Mouse (Mus musculus): ENCODE measurements around the gene Pik3c2b. TPM values are rescaled to one million over a fixed set of nuclear protein-coding genes. Genes with fewer than 3 reads are reported as not detected.

Pik3c2b gene
- polyA plus RNA-seq, 1 experiment from 2014 or later: 7.1 TPM

DNA sequence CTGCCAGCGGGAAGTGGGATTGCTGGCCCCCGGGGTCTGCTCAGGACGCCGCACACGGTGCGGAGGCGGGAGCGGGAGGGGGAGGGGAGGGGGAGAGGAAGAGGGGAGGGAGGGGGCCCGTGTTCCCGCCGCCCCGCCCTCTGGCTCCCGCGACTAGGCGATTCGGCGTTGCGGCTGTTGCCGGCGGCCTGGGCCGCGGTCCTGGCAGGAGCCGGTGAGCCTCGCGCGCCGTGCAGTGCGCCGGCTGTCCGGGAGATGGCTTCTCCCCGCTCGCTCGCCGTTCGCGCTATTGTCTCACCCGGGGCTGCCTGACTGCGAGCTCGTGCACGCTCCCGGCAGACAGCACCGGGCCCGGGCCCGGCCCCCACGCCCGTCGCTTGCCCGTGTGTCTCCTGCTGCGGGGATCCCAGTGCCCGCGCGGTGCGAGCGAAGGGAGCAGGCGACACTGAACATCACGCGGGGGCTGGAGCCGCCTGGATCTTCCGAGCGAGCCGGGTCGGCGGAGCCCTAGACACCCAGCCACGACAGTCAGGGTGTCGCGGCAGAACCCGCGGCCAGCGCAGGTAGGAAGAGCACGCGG, 484 bp downstream of the Pik3c2b start:
- under 1% methylated on average over 28 of the region's 71 CpGs for WGBS
- peak overlapping the region; percentile 92 for H3K9ac ChIP-seq (ENCODE audit: low read depth, low read length)
- no peaks in the 10 kb centered on the region for H3K36me3 ChIP-seq (ENCODE audit: control insufficient read depth, insufficient read depth, low read length)
- peak overlapping the region; percentile 87 for H3K27ac ChIP-seq (replicated peaks; ENCODE audit: low read depth, low read length)
- peak overlapping the region; percentile 92 for H3K4me3 ChIP-seq (ENCODE audit: low read depth, low read length)
- peaks cover 22% of the 10 kb centered on the region for H3K4me1 ChIP-seq (ENCODE audit: control insufficient read depth, insufficient read depth, low read length)
- no peaks in the 10 kb centered on the region for H3K9me3 ChIP-seq (ENCODE audit: control insufficient read depth, low read length)
- H3K27me3 ChIP-seq (replicated peaks; ENCODE audit: control insufficient read depth, insufficient read depth, low read length): no peaks in the 10 kb centered on the region
- DNase-seq (ENCODE audit: low spot score) (peak; percentile 87), ATAC-seq (ENCODE audit: low read depth) (peak; percentile 92)
- peak overlapping the region; percentile 87 for H3K4me2 ChIP-seq (ENCODE audit: low read depth, low read length)

DNA sequence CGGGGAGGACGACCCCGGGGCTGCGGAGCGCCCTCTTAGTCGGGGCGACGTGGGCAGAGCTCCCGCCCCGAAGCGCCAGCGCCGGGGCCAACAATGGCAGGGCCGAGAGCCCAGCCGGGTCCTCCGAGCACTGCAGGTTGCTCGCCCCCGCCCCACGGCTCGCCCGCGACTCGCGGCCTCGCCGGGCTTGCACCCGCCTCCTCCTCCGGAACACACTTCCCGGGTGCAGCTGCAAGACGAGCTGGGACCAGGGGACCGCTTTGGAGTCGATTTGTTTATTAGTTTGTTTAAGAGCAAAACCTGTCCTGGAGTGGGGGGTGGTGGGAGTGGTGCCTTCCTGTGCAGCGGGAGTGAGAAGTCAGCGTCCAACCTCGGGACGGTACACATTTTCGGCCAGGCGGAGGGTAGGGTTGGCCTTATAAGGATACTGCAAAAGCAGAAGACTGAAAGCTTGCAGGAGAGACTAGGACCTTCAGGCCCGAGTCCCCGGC, 1.0 kb downstream of the Pik3c2b start:
- Histone ChIP-seq H3K4me1 (ENCODE audit: control insufficient read depth, insufficient read depth, low read length) (peaks cover 22% of the 10 kb centered on the region), H3K27ac (replicated peaks; ENCODE audit: low read depth, low read length) (peak overlapping the region; percentile 87), H3K4me2 (ENCODE audit: low read depth, low read length) (peak overlapping the region; percentile 87), H3K4me3 (ENCODE audit: low read depth, low read length) (peak overlapping the region; percentile 92), H3K9me3 (ENCODE audit: control insufficient read depth, low read length) (no peaks in the 10 kb centered on the region), H3K27me3 (replicated peaks; ENCODE audit: control insufficient read depth, insufficient read depth, low read length) (no peaks in the 10 kb centered on the region), H3K9ac (ENCODE audit: low read depth, low read length) (peak overlapping the region; percentile 92), H3K36me3 (ENCODE audit: control insufficient read depth, insufficient read depth, low read length) (no peaks in the 10 kb centered on the region)
- peak; percentile 58 for DNase-seq (ENCODE audit: low spot score)
- peak; percentile 72 for ATAC-seq (ENCODE audit: low read depth)
- WGBS: 0% methylated on average over 27 of the region's 40 CpGs

DNA sequence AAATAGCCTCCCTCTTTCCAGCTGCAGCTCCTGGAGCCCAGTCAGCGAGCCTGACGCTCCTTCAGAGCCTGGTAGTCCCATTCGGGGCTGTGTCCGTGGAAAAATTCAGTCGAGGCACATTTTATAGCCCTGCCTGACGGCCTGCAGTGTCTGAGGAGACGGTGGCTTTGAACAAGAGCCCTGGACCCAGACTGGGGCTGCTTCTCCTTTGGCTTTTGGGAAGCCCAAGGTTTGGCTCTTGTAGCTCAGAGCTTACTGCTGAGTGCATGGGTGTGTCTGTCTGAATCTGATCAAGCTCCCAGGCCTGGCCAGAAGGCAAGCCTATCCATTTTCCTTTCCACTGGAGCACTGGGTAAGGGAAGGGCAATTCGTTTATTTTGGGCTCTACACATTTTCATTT, 2.1 kb downstream of the Pik3c2b start:
- DNase-seq (ENCODE audit: low spot score) (peak; percentile 46), ATAC-seq (ENCODE audit: low read depth) (no peak)
- peak overlapping the region; percentile 87 for H3K27ac ChIP-seq (replicated peaks; ENCODE audit: low read depth, low read length)
- 35% methylated on average over 8 of the region's 8 CpGs for WGBS
- peak overlapping the region; percentile 87 for H3K4me2 ChIP-seq (ENCODE audit: low read depth, low read length)
- H3K9me3 ChIP-seq (ENCODE audit: control insufficient read depth, low read length): no peaks in the 10 kb centered on the region
- H3K4me1 ChIP-seq (ENCODE audit: control insufficient read depth, insufficient read depth, low read length): peaks cover 22% of the 10 kb centered on the region
- peak overlapping the region; percentile 92 for H3K9ac ChIP-seq (ENCODE audit: low read depth, low read length)
- H3K36me3 ChIP-seq (ENCODE audit: control insufficient read depth, insufficient read depth, low read length): no peaks in the 10 kb centered on the region
- H3K27me3 ChIP-seq (replicated peaks; ENCODE audit: control insufficient read depth, insufficient read depth, low read length): no peaks in the 10 kb centered on the region
- H3K4me3 ChIP-seq (ENCODE audit: low read depth, low read length): peak overlapping the region; percentile 92

DNA sequence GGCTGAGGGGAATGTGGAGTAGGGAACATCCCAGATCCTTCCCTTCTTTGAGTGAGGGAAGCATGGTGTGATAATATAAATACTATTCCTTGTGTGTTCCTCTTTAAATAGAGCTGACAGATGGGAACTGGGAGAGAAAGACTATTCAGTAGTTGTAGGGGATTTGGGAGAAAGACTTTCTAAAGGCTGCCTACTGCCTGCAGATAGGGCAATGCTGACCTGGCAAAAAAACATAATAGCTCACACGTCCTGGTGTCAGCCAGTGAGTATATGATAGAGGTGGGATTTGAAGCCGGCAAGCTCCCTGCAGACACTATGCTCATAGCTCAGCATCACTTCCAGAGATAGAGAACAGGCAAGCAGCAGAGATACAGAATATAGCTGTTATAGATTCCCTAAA, 3.2 kb downstream of the Pik3c2b start:
- no peak overlapping the region for H3K27ac ChIP-seq (replicated peaks; ENCODE audit: low read depth, low read length)
- no peaks in the 10 kb centered on the region for H3K9me3 ChIP-seq (ENCODE audit: control insufficient read depth, low read length)
- 46% methylated on average over 2 of the region's 2 CpGs for WGBS
- no peaks in the 10 kb centered on the region for H3K27me3 ChIP-seq (replicated peaks; ENCODE audit: control insufficient read depth, insufficient read depth, low read length)
- no peak overlapping the region for H3K4me2 ChIP-seq (ENCODE audit: low read depth, low read length)
- ATAC-seq (ENCODE audit: low read depth) (no peak), DNase-seq (ENCODE audit: low spot score) (no peak)
- peaks cover 22% of the 10 kb centered on the region for H3K4me1 ChIP-seq (ENCODE audit: control insufficient read depth, insufficient read depth, low read length)
- no peaks in the 10 kb centered on the region for H3K36me3 ChIP-seq (ENCODE audit: control insufficient read depth, insufficient read depth, low read length)
- H3K9ac ChIP-seq (ENCODE audit: low read depth, low read length): no peak overlapping the region
- H3K4me3 ChIP-seq (ENCODE audit: low read depth, low read length): no peak overlapping the region

DNA sequence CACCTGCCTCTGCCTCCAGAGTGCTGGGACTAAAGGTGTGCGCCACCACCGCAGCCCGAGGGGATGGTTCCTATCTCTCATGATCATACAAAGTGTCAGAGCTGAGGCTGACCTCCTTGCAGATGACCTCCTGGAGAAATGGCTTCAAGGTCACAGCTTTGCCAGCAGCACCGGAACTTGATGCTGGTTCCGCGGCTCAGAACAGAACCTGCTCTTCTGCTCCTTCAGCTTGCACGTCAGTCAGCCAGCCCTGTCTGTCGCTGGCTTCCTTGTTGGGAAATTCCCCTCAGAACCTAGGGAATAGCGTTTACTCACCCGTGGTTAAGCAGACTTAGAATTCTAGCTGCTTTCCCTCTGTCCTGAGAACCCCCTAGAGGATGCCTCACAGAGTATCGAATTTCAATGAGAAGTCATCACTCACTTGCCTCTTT, 4.5 kb downstream of the Pik3c2b start:
- WGBS: 28% methylated on average over 11 of the region's 11 CpGs
- no peaks in the 10 kb centered on the region for H3K36me3 ChIP-seq (ENCODE audit: control insufficient read depth, insufficient read depth, low read length)
- H3K27me3 ChIP-seq (replicated peaks; ENCODE audit: control insufficient read depth, insufficient read depth, low read length): no peaks in the 10 kb centered on the region
- DNase-seq (ENCODE audit: low spot score) (peak; percentile 60), ATAC-seq (ENCODE audit: low read depth) (no peak)
- no peak overlapping the region for H3K4me3 ChIP-seq (ENCODE audit: low read depth, low read length)
- no peak overlapping the region for H3K4me2 ChIP-seq (ENCODE audit: low read depth, low read length)
- no peaks in the 10 kb centered on the region for H3K9me3 ChIP-seq (ENCODE audit: control insufficient read depth, low read length)
- H3K27ac ChIP-seq (replicated peaks; ENCODE audit: low read depth, low read length): no peak overlapping the region
- H3K4me1 ChIP-seq (ENCODE audit: control insufficient read depth, insufficient read depth, low read length): peaks cover 18% of the 10 kb centered on the region
- no peak overlapping the region; the same call in 1 of the 2 replicates for H3K9ac ChIP-seq (ENCODE audit: low read depth, low read length)

DNA sequence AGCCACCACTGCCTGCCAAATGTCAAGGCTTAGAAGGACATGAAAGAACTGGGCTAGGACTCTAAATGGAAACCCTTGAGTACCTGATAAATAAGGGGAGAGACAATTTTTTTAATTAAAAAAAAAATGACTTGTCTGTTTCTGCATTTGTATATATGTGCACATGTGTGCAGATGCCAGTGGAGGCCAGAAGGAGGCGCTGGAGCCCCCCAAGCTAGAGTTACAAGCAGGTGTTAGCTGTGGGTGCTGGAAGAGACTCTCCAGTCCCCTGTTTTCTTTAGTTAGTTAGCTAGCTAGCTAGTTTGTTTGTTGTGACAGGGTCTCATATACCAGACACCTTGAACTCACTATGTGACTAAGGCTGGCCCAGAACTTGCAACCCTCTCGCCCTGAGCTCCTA, 6.4 kb downstream of the Pik3c2b start:
- WGBS: 85% methylated on average over 2 of the region's 2 CpGs
- Histone ChIP-seq H3K9me3 (ENCODE audit: control insufficient read depth, low read length) (no peaks in the 10 kb centered on the region), H3K4me3 (ENCODE audit: low read depth, low read length) (no peak overlapping the region), H3K4me1 (ENCODE audit: control insufficient read depth, insufficient read depth, low read length) (peaks cover 18% of the 10 kb centered on the region; the same call in 1 of the 2 replicates), H3K4me2 (ENCODE audit: low read depth, low read length) (no peak overlapping the region), H3K9ac (ENCODE audit: low read depth, low read length) (no peak overlapping the region), H3K27me3 (replicated peaks; ENCODE audit: control insufficient read depth, insufficient read depth, low read length) (no peaks in the 10 kb centered on the region), H3K36me3 (ENCODE audit: control insufficient read depth, insufficient read depth, low read length) (no peaks in the 10 kb centered on the region), H3K27ac (replicated peaks; ENCODE audit: low read depth, low read length) (no peak overlapping the region)
- DNase-seq (ENCODE audit: low spot score) (no peak), ATAC-seq (ENCODE audit: low read depth) (no peak)

DNA sequence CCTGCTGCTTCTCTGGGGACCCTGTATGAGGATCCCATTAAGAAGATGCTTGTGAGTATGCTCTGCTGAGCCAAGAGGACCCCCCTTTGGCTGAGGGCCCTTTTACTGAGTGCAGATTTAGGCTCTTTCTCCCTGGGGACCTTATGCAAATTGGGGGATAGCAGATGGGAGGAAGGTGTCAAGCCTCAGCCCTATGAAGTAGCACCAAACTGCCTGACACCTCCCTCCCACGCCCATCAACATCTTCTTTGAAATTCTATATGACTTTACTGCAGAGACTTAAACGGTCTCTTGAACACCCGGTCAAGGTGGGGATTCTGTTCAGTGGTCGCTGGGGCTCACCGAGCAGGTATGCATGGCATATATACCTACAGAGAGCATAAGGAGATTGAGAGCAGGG, 7.6 kb downstream of the Pik3c2b start:
- peak; percentile 15; the same call in 1 of the 2 replicates for ATAC-seq (ENCODE audit: low read depth)
- 45% methylated on average over 5 of the region's 5 CpGs for WGBS

DNA sequence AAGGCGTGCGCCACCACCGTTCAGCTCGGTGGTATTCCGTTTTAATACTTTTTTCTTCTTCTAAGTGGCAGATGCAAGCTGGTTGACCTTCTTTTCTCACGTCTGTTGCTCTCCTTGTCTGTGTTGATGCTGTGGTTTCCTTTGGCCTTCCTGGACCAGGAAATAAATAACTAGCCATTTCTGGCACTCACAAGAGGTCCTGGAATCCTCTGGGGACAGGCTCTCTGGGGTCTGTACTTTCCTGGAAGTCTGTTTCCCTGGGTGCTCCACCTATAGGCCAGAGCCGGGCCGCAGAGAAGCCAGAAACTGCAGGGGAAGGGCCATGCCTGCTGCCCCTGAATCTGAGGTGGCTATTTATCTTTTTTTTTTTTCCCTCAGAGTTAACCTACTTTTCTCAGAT, 8.9 kb downstream of the Pik3c2b start:
- WGBS: 71% methylated on average over 8 of the region's 8 CpGs
- H3K27ac ChIP-seq (replicated peaks; ENCODE audit: low read depth, low read length): no peak overlapping the region
- no peak overlapping the region for H3K4me3 ChIP-seq (ENCODE audit: low read depth, low read length)
- no peaks in the 10 kb centered on the region for H3K27me3 ChIP-seq (replicated peaks; ENCODE audit: control insufficient read depth, insufficient read depth, low read length)
- H3K36me3 ChIP-seq (ENCODE audit: control insufficient read depth, insufficient read depth, low read length): no peaks in the 10 kb centered on the region
- H3K9ac ChIP-seq (ENCODE audit: low read depth, low read length): no peak overlapping the region
- no peak for DNase-seq (ENCODE audit: low spot score)
- no peaks in the 10 kb centered on the region for H3K9me3 ChIP-seq (ENCODE audit: control insufficient read depth, low read length)
- peaks cover 19% of the 10 kb centered on the region; the same call in 1 of the 2 replicates for H3K4me1 ChIP-seq (ENCODE audit: control insufficient read depth, insufficient read depth, low read length)
- ATAC-seq (ENCODE audit: low read depth): no peak
- no peak overlapping the region for H3K4me2 ChIP-seq (ENCODE audit: low read depth, low read length)

More for the DNA sequence above, 7.6 kb downstream of the Pik3c2b start:
- Histone ChIP-seq H3K27me3 (replicated peaks; ENCODE audit: control insufficient read depth, insufficient read depth, low read length) (no peaks in the 10 kb centered on the region), H3K36me3 (ENCODE audit: control insufficient read depth, insufficient read depth, low read length) (no peaks in the 10 kb centered on the region), H3K4me1 (ENCODE audit: control insufficient read depth, insufficient read depth, low read length) (peaks cover 18% of the 10 kb centered on the region; the same call in 1 of the 2 replicates), H3K9me3 (ENCODE audit: control insufficient read depth, low read length) (no peaks in the 10 kb centered on the region), H3K4me3 (ENCODE audit: low read depth, low read length) (no peak overlapping the region), H3K27ac (replicated peaks; ENCODE audit: low read depth, low read length) (no peak overlapping the region), H3K4me2 (ENCODE audit: low read depth, low read length) (no peak overlapping the region), H3K9ac (ENCODE audit: low read depth, low read length) (no peak overlapping the region)
- DNase-seq (ENCODE audit: low spot score): no peak

All from embryonic facial prominence, embryonic 14.5 days (tissue).